Mouse (Mus musculus): Measurements from ENCODE around the gene 2010003K11Rik.
"Not testable (repeated sequence)": the region's sequence is repeated elsewhere in the genome, so short reads cannot be mapped to it uniquely, and the experiment has no call there.

DNA sequence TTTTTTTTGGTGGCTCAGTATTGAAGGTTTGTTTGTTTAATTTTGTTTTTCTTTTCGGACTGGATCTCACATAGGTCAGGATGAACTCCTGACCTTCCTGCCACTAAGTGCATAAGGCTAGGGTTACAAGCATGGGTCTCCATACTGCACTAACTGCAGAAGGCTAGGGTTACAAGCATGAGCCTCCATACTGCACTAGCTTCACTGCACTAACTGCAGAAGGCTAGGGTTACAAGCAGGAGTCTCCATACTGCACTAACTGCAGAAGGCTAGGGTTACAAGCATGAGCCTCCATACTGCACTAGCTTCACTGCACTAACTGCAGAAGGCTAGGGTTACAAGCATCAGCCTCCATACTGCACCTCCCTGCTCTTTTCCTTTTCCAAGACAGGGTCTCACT lies 44.3 kb downstream of the 2010003K11Rik start:
- not testable (repeated sequence) for TF ChIP-seq CTCF (IDR thresholded peaks at IDR 0.05; ENCODE audit: control insufficient read depth, insufficient read depth, insufficient read length); MYOG (IDR thresholded peaks at IDR 0.05; ENCODE audit: control insufficient read depth, extremely low read depth, insufficient read length); USF1 (IDR thresholded peaks at IDR 0.05; ENCODE audit: low read depth); MAX (IDR thresholded peaks at IDR 0.05)
